Mouse (Mus musculus): ENCODE data around the gene Nfic. TPM values are rescaled to one million over a fixed set of nuclear protein-coding genes. Genes with fewer than 3 reads are reported as not detected.

Gene Nfic
- polyA plus RNA-seq, 2 experiments: 38.1 to 98.9 TPM

DNA sequence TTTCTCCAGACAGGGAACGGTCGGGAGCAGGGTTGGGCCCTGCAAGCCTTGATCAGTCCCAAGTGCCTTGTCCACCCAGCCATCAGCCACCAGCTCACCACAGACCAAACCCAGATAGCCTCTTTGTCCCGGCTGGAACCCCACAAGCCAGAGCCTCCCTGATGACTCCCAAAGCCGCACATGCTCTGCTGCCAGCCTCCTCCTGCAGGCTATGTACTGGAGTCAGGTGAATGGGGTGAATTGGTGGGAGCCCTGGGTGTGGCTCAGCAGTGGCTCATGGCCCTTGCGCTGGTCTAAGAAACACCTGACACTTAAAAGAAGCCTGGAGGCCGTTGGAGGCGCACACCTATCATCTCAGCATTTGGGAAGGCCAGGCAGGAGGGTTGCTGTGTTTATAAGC, 7.5 kb upstream of the Nfic start:
- no peak overlapping the region for H3K9ac ChIP-seq (ENCODE audit: low read depth, low read length, severe bottlenecking)
- no peak for ATAC-seq (ENCODE audit: low FRiP score, low read depth)
- H3K27me3 ChIP-seq (ENCODE audit: control insufficient read depth, insufficient read depth, low read length): peaks cover 79% of the 10 kb centered on the region
- H3K9me3 ChIP-seq (ENCODE audit: control insufficient read depth, low read length): no peaks in the 10 kb centered on the region
- WGBS: 75% methylated on average over 7 of the region's 7 CpGs
- no peak overlapping the region for H3K27ac ChIP-seq (replicated peaks; ENCODE audit: low read depth, low read length)
- no peak overlapping the region for H3K4me2 ChIP-seq (replicated peaks; ENCODE audit: low read depth, low read length, severe bottlenecking)
- no peak for TF ChIP-seq POLR2A (IDR thresholded peaks at IDR 0.05; ENCODE audit: borderline replicate concordance, extremely low read depth, insufficient read depth, insufficient read length)
- H3K4me1 ChIP-seq (ENCODE audit: control insufficient read depth, insufficient read depth, low read length): 0 out of 2 replicates have a peak, but pooled peaks cover 7% of the 10 kb centered on the region
- no peaks in the 10 kb centered on the region for H3K36me3 ChIP-seq (ENCODE audit: control insufficient read depth, insufficient read depth, low read length)
- DNase-seq (ENCODE audit: low spot score): no peak
- H3K4me3 ChIP-seq (replicated peaks; ENCODE audit: low read length): no peak overlapping the region

DNA sequence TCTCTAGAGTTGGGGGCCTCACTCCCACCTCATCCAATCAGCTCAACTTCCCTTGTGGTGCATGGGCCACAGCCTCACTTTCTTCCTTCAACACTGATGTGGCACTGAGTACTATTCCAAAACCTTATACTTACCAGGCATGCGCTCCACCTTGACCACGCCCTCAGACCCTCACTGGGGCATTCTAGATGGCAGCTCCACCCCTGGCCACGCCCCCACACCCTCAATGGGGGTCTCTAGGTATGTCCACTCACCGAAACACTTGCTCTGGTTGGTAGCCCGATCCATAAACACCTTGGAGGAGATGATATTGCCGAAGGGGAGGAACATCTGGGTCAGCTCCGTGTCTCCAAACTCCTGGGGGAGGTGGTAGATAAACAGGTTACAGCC, 7.0 kb upstream of the Nfic start:
- DNase-seq (ENCODE audit: low spot score) (no peak), ATAC-seq (ENCODE audit: low FRiP score, low read depth) (no peak)
- no peak overlapping the region for H3K4me2 ChIP-seq (replicated peaks; ENCODE audit: low read depth, low read length, severe bottlenecking)
- no peaks in the 10 kb centered on the region for H3K9me3 ChIP-seq (ENCODE audit: control insufficient read depth, low read length)
- H3K4me1 ChIP-seq (ENCODE audit: control insufficient read depth, insufficient read depth, low read length): 0 out of 2 replicates have a peak, but pooled peaks cover 7% of the 10 kb centered on the region
- H3K36me3 ChIP-seq (ENCODE audit: control insufficient read depth, insufficient read depth, low read length): no peaks in the 10 kb centered on the region
- no peak for TF ChIP-seq POLR2A (IDR thresholded peaks at IDR 0.05; ENCODE audit: borderline replicate concordance, extremely low read depth, insufficient read depth, insufficient read length)
- no peak overlapping the region for H3K4me3 ChIP-seq (replicated peaks; ENCODE audit: low read length)
- no peak overlapping the region for H3K27ac ChIP-seq (replicated peaks; ENCODE audit: low read depth, low read length)
- H3K27me3 ChIP-seq (ENCODE audit: control insufficient read depth, insufficient read depth, low read length): peaks cover 81% of the 10 kb centered on the region
- 27% methylated on average over 7 of the region's 7 CpGs for WGBS
- no peak overlapping the region for H3K9ac ChIP-seq (ENCODE audit: low read depth, low read length, severe bottlenecking)

DNA sequence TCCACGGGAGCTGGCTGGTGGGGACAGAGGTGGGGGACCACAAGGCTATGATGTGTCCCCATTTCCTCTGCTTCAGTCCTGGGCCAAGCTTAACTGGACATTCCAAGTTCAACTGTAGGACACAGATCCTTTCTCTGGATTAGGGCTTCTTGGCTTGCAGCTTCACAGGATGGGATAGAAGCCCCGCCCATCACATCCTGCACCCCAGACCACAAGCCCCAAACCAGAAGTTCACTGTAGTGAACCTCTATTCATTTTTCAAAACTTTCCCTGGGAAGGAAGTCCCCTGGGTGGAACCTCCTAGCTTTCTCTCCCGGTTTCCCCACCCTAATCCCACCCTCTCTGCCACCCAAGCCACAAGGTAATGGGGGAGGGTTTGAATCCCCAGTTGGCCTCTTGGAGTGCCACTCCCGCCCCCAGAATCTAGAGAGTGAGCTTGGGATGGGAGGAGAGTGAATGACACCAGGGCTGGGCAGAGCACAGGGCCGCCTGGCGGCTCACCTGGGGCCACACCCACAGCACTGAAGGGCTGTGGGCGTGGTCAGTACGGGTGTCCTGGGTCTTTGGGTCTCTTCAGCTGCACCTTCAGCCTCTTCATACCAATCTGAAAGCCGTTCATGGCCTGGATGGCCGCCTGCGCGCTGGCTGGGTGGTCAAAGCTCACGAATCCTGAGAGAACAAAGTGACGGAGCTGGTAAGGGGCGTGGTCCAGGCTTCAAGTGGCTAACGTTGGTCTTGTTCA, 6.4 kb upstream of the Nfic start:
- DNase-seq (ENCODE audit: low spot score) (no peak), ATAC-seq (ENCODE audit: low FRiP score, low read depth) (no peak)
- Histone ChIP-seq H3K36me3 (ENCODE audit: control insufficient read depth, insufficient read depth, low read length) (no peaks in the 10 kb centered on the region), H3K4me2 (replicated peaks; ENCODE audit: low read depth, low read length, severe bottlenecking) (no peak overlapping the region), H3K4me1 (ENCODE audit: control insufficient read depth, insufficient read depth, low read length) (0 out of 2 replicates have a peak, but pooled peaks cover 7% of the 10 kb centered on the region), H3K4me3 (replicated peaks; ENCODE audit: low read length) (no peak overlapping the region), H3K9ac (ENCODE audit: low read depth, low read length, severe bottlenecking) (no peak overlapping the region), H3K9me3 (ENCODE audit: control insufficient read depth, low read length) (no peaks in the 10 kb centered on the region), H3K27ac (replicated peaks; ENCODE audit: low read depth, low read length) (no peak overlapping the region), H3K27me3 (ENCODE audit: control insufficient read depth, insufficient read depth, low read length) (peaks cover 80% of the 10 kb centered on the region)
- WGBS: 6% methylated on average over 16 of the region's 16 CpGs
- no peak for TF ChIP-seq POLR2A (IDR thresholded peaks at IDR 0.05; ENCODE audit: borderline replicate concordance, extremely low read depth, insufficient read depth, insufficient read length)

DNA sequence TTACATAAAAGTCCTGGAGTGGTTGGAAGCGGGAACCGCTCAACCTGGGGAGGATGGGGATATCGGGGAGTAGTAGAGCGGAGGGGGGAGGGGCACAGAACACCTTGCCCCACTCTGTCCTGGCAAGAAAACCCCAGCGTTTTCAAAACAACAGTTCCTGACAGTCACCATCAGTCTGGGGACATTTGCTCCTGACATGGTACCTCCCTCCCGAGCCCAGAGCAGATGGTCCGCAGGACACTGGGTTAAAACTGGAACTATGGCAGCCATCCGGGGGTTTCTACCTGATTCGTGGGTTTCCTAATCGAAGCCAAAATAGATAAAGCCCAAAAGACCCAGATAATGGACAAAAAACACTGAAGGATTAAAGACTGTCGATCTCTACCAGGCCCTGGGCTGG, 5.5 kb upstream of the Nfic start:
- no peaks in the 10 kb centered on the region for H3K9me3 ChIP-seq (ENCODE audit: control insufficient read depth, low read length)
- 35% methylated on average over 11 of the region's 11 CpGs for WGBS
- DNase-seq (ENCODE audit: low spot score) (no peak), ATAC-seq (ENCODE audit: low FRiP score, low read depth) (no peak)
- no peaks in the 10 kb centered on the region for H3K36me3 ChIP-seq (ENCODE audit: control insufficient read depth, insufficient read depth, low read length)
- H3K4me3 ChIP-seq (replicated peaks; ENCODE audit: low read length): no peak overlapping the region
- H3K4me2 ChIP-seq (replicated peaks; ENCODE audit: low read depth, low read length, severe bottlenecking): no peak overlapping the region
- H3K9ac ChIP-seq (ENCODE audit: low read depth, low read length, severe bottlenecking): no peak overlapping the region
- H3K27me3 ChIP-seq (ENCODE audit: control insufficient read depth, insufficient read depth, low read length): peaks cover 83% of the 10 kb centered on the region
- H3K4me1 ChIP-seq (ENCODE audit: control insufficient read depth, insufficient read depth, low read length): 0 out of 2 replicates have a peak, but pooled peaks cover 7% of the 10 kb centered on the region
- no peak overlapping the region for H3K27ac ChIP-seq (replicated peaks; ENCODE audit: low read depth, low read length)
- no peak for TF ChIP-seq POLR2A (IDR thresholded peaks at IDR 0.05; ENCODE audit: borderline replicate concordance, extremely low read depth, insufficient read depth, insufficient read length)

DNA sequence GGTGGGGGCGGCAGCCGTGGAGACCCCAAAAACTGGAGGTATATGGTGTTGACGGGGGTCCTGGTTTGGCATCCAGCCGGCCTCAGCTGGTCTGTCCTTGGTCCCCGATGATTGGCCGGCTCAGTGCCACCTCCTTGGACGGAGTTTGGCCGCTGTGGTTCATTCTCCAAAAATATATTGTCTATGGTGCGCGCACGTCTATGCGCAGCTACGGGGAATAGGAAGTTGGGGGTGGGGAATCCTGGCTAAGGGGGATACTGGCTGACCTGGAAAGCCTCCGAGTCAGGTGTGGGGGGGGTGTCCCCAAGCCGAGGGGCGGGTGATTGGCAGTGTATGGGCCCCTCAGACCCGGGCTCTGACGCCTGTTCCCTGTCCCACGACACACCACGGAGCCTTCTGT, 5.0 kb upstream of the Nfic start:
- WGBS: 24% methylated on average over 20 of the region's 20 CpGs
- Histone ChIP-seq H3K27ac (replicated peaks; ENCODE audit: low read depth, low read length) (no peak overlapping the region), H3K4me2 (replicated peaks; ENCODE audit: low read depth, low read length, severe bottlenecking) (no peak overlapping the region), H3K4me3 (replicated peaks; ENCODE audit: low read length) (no peak overlapping the region), H3K4me1 (ENCODE audit: control insufficient read depth, insufficient read depth, low read length) (0 out of 2 replicates have a peak, but pooled peaks cover 7% of the 10 kb centered on the region), H3K27me3 (ENCODE audit: control insufficient read depth, insufficient read depth, low read length) (peaks cover 88% of the 10 kb centered on the region), H3K36me3 (ENCODE audit: control insufficient read depth, insufficient read depth, low read length) (no peaks in the 10 kb centered on the region), H3K9ac (ENCODE audit: low read depth, low read length, severe bottlenecking) (no peak overlapping the region), H3K9me3 (ENCODE audit: control insufficient read depth, low read length) (no peaks in the 10 kb centered on the region)
- no peak for DNase-seq (ENCODE audit: low spot score)
- TF ChIP-seq POLR2A (IDR thresholded peaks at IDR 0.05; ENCODE audit: borderline replicate concordance, extremely low read depth, insufficient read depth, insufficient read length): no peak
- ATAC-seq (ENCODE audit: low FRiP score, low read depth): no peak
